Mouse (Mus musculus): ENCODE data around the gene Baz2b.

DNA sequence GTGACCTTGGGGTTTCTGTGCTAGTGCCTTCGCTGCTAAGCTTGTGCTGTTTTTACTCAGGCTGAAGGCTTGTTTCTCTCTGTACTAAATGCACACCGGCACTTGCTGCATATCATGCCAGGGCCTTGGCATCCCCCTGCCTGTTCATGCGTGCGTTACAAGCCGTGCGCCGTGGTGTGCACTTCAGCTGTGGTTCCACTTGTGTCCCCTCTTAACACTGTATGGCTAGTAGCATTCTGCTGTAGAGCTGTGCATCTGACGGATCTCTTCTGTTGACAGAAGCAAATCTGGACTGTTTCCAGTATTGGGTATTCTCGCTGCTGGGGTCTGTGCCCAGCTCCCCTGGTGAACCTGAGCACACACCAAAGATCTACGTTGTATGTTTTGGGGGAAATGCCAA lies 356.1 kb downstream of the Baz2b start:
- TF ChIP-seq CTCF (IDR thresholded peaks at IDR 0.05; ENCODE audit: insufficient read depth, low read depth, low read length) (no peak), POLR2A (IDR thresholded peaks at IDR 0.05; ENCODE audit: insufficient read depth, low read depth, low read length) (no peak)
